Mouse (Mus musculus) hindbrain, embryonic 11.5 days (tissue): ENCODE measurements around the gene Klhl31. TPM values are rescaled to one million over a fixed set of nuclear protein-coding genes. Genes with fewer than 3 reads are reported as not detected.

ENCODE experiments used
- ATAC-seq: fragments of 200-750 bp; cut with Nextera tagmentation; 2 replicates; pipeline ENCODE4 v1.8.0; 2017; ENCODE audit warnings: mild to moderate bottlenecking, moderate TSS enrichment, moderate library complexity; ENCODE audit not compliant: low FRiP score
- DNase-seq: peaks from one replicate; pipeline ENCODE4 v3.0.0-alpha.2; 2015; ENCODE audit warnings: low spot score
- H3K27ac ChIP-seq: fragments of 300-500 bp; sonication (generic); 2 replicates; pipeline ENCODE4 v1.5.1; 2014; ENCODE audit warnings: mild to moderate bottlenecking, low read depth, low read length
- H3K27me3 ChIP-seq: fragments of 300-500 bp; sonication (generic); 2 replicates; pipeline ENCODE4 v1.6.1; 2014; ENCODE audit warnings: mild to moderate bottlenecking, low read length, moderate library complexity, mixed read lengths; ENCODE audit not compliant: control insufficient read depth, insufficient read depth
- H3K36me3 ChIP-seq: fragments of 300-500 bp; sonication (generic); 2 replicates; pipeline ENCODE4 v1.6.1; 2014; ENCODE audit warnings: mild to moderate bottlenecking, low read length, moderate library complexity, mixed read lengths; ENCODE audit not compliant: control insufficient read depth, insufficient read depth
- H3K4me1 ChIP-seq: fragments of 300-500 bp; sonication (generic); replicated peaks from 2 replicates; pipeline ENCODE4 v1.6.1; 2014; ENCODE audit warnings: low read length, mixed read lengths; ENCODE audit not compliant: control insufficient read depth, insufficient read depth
- H3K4me2 ChIP-seq: fragments of 300-500 bp; sonication (generic); replicated peaks from 2 replicates; pipeline ENCODE4 v1.6.1; 2014; ENCODE audit warnings: mild to moderate bottlenecking, low read depth, low read length
- H3K4me3 ChIP-seq: fragments of 300-500 bp; sonication (generic); 2 replicates; pipeline ENCODE4 v1.5.1; 2014; ENCODE audit warnings: low read depth, low read length
- H3K9ac ChIP-seq: fragments of 300-500 bp; sonication (generic); 2 replicates; pipeline ENCODE4 v1.6.1; 2014; ENCODE audit warnings: low read depth, low read length
- H3K9me3 ChIP-seq: fragments of 300-500 bp; sonication (generic); 2 replicates; pipeline ENCODE4 v1.6.1; 2016; ENCODE audit warnings: low read length; ENCODE audit not compliant: control insufficient read depth
- WGBS: fragments of 180-500 bp; shearing (Covaris S2); extraction: QIAGEN DNeasy Blood & Tissue Kit; methylation state at CpG from one replicate; pipeline ENCODE4 v1.1.7; 2014; 5-methylcytosine and 5-hydroxymethylcytosine counted together
- polyA plus RNA-seq: library from polyadenylated mRNA; unstranded; fragments of >200 nt; fragmentation: Nextera tagmentation; extraction: Ambion mirVana; gene quantifications from 2 replicates; pipeline ENCODE4 v1.2.1, GENCODE M21; 2014

Gene Klhl31
- polyA plus RNA-seq, 1 experiment from 2014 or later: 1.1 TPM

- no peak overlapping the region for H3K4me3 ChIP-seq
- no peaks in the 10 kb centered on the region for H3K9me3 ChIP-seq
- no peaks in the 10 kb centered on the region for H3K4me1 ChIP-seq
- H3K27ac ChIP-seq: no peak overlapping the region
- ATAC-seq (no peak), DNase-seq (no peak)
- WGBS: 87% methylated on average over 2 of the region's 2 CpGs
- H3K9ac ChIP-seq: no peak overlapping the region
- no peak overlapping the region for H3K4me2 ChIP-seq
- no peaks in the 10 kb centered on the region for H3K36me3 ChIP-seq
- no peaks in the 10 kb centered on the region for H3K27me3 ChIP-seq
These were observed 17.9 kb upstream of the Klhl31 start for GRCm38 (mm10) chr9:77618392-77618791.

DNA sequence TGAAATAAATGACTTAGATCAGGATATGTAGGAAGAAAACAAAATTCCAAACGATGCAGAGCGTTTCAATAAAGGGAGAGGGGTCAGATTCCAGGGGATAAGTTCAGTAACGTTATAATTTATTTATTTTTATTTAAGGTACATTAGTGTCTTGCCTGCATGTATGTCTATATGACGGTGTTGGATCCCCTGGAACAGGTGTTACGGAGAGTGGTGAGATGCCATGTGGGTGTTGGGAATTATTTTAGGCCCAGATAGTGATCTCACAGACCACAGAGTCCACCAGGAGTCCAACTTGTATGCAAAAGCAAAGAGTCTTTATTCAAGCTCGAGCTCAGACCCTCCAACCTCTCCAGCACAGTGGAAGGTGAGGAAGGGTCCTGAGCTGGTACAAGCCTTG lies 16.2 kb upstream of the Klhl31 start:
- no peaks in the 10 kb centered on the region for H3K27me3 ChIP-seq
- ATAC-seq (no peak), DNase-seq (no peak)
- H3K27ac ChIP-seq: no peak overlapping the region
- H3K4me3 ChIP-seq: no peak overlapping the region
- no peaks in the 10 kb centered on the region for H3K36me3 ChIP-seq
- WGBS: 89% methylated on average over 6 of the region's 6 CpGs
- H3K4me2 ChIP-seq: no peak overlapping the region
- H3K9ac ChIP-seq: no peak overlapping the region
- H3K4me1 ChIP-seq: no peaks in the 10 kb centered on the region
- no peaks in the 10 kb centered on the region for H3K9me3 ChIP-seq

- H3K27me3 ChIP-seq: no peaks in the 10 kb centered on the region
- WGBS: 56% methylated on average over 2 of the region's 2 CpGs
- no peak overlapping the region for H3K4me2 ChIP-seq
- H3K4me3 ChIP-seq: no peak overlapping the region
- DNase-seq (no peak), ATAC-seq (no peak)
- H3K9me3 ChIP-seq: no peaks in the 10 kb centered on the region
- H3K9ac ChIP-seq: no peak overlapping the region
- H3K27ac ChIP-seq: no peak overlapping the region
- H3K36me3 ChIP-seq: no peaks in the 10 kb centered on the region
- no peaks in the 10 kb centered on the region for H3K4me1 ChIP-seq
These were observed 15.8 kb upstream of the Klhl31 start for GRCm38 (mm10) chr9:77620482-77620881.

DNA sequence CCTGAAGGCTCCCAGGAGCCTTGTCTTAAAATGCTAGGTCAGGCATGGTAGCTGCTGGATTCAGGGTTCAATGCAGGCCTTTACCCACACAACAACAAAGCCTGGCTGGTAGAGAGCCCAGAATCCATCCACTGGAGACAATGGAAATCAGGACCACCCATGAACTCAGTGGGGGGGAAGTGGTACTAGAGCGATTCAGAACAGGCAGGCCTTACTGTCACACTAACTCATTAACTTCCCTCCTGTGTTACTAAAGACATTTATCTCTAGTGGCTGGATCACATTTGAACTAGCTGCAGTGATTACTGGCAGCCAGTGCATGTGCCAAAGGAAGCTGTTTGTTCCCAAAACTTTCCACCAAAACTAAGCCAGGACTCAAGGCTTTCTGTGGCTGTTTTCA lies 13.4 kb upstream of the Klhl31 start:
- no peak for ATAC-seq
- H3K4me3 ChIP-seq: no peak overlapping the region
- no peak for DNase-seq
- H3K4me1 ChIP-seq: no peaks in the 10 kb centered on the region
- 31% methylated on average over 1 of the region's 1 CpGs for WGBS
- no peaks in the 10 kb centered on the region for H3K9me3 ChIP-seq
- no peak overlapping the region for H3K9ac ChIP-seq
- no peak overlapping the region for H3K4me2 ChIP-seq
- H3K36me3 ChIP-seq: no peaks in the 10 kb centered on the region
- H3K27me3 ChIP-seq: no peaks in the 10 kb centered on the region
- no peak overlapping the region for H3K27ac ChIP-seq

DNA sequence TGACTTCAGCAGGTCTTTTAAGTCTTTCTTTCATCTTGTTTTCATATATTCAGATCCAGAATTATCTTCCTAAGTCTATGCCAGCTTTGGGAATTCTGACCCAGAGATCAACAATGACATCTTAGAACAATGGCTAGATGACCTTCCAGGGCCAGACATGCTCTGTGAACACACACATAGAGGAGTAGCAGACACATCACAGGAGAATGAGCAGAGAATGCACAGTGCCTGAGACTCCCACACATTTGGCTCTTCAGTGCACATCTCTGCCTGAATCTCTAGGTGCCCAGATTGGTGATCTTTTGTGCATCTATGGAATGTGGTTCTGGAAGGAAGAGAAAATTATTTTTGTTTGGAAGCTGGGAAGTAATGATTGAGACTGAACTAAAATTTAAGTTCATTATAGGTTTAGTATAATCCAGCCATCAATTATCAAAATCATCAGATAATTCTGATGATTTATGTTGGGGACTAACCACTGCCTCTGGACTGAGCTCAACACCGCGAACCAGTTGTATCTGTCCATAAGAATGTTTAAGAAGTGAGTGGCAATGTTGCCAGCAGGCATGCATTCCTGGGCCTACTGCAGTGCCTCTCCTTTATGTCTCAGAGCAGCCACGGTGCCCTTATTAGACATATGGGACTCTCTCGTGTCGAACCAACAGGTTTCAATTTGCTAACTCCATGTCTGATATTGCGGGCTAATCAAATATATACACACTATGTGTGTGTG lies 12.8 kb upstream of the Klhl31 start:
- H3K4me2 ChIP-seq: no peak overlapping the region
- no peak overlapping the region for H3K4me3 ChIP-seq
- H3K27me3 ChIP-seq: no peaks in the 10 kb centered on the region
- H3K36me3 ChIP-seq: no peaks in the 10 kb centered on the region
- no peaks in the 10 kb centered on the region for H3K9me3 ChIP-seq
- no peak overlapping the region for H3K27ac ChIP-seq
- ATAC-seq (no peak), DNase-seq (no peak)
- H3K4me1 ChIP-seq: no peaks in the 10 kb centered on the region
- WGBS: 87% methylated on average over 6 of the region's 6 CpGs
- H3K9ac ChIP-seq: no peak overlapping the region

GRCm38 (mm10) chr9:77624171-77624570 lies 12.1 kb upstream of the Klhl31 start:
- no peak overlapping the region for H3K4me3 ChIP-seq
- no peak for DNase-seq
- H3K4me1 ChIP-seq: no peaks in the 10 kb centered on the region
- 94% methylated on average over 5 of the region's 5 CpGs for WGBS
- no peak for ATAC-seq
- H3K27me3 ChIP-seq: no peaks in the 10 kb centered on the region
- no peak overlapping the region for H3K4me2 ChIP-seq
- H3K36me3 ChIP-seq: no peaks in the 10 kb centered on the region
- H3K27ac ChIP-seq: no peak overlapping the region
- no peak overlapping the region for H3K9ac ChIP-seq
- H3K9me3 ChIP-seq: no peaks in the 10 kb centered on the region

GRCm38 (mm10) chr9:77628676-77629075 lies 7.6 kb upstream of the Klhl31 start:
- H3K27me3 ChIP-seq: no peaks in the 10 kb centered on the region
- no peak overlapping the region for H3K4me2 ChIP-seq
- H3K9me3 ChIP-seq: no peaks in the 10 kb centered on the region
- WGBS: 92% methylated on average over 10 of the region's 10 CpGs
- H3K27ac ChIP-seq: no peak overlapping the region
- H3K4me3 ChIP-seq: no peak overlapping the region
- no peak for ATAC-seq
- DNase-seq: no peak
- H3K36me3 ChIP-seq: no peaks in the 10 kb centered on the region
- no peaks in the 10 kb centered on the region for H3K4me1 ChIP-seq
- H3K9ac ChIP-seq: no peak overlapping the region

DNA sequence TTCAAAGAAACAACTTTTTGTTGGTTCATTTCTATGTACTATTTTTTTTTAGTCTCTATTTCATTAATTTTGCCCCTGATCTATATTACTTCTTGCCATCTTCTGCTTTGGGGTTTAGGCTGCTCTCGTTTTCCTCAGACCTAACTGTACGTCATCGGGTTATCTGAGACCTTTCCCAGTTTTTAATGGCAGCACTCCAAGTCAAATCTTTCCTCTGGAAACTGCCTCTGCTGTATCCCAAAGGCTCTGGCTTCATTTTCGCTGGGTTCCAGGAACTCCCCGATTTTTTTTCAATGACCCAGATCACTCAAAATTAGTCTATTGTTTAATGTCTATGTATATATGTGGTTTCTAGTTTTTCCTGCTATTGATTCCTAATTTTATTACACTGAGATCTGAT lies 6.6 kb upstream of the Klhl31 start:
- 84% methylated on average over 5 of the region's 5 CpGs for WGBS
- no peaks in the 10 kb centered on the region for H3K27me3 ChIP-seq
- ATAC-seq (no peak), DNase-seq (no peak)
- H3K9ac ChIP-seq: no peak overlapping the region
- no peak overlapping the region for H3K4me3 ChIP-seq
- H3K36me3 ChIP-seq: no peaks in the 10 kb centered on the region
- H3K9me3 ChIP-seq: no peaks in the 10 kb centered on the region
- no peak overlapping the region for H3K27ac ChIP-seq
- H3K4me1 ChIP-seq: no peaks in the 10 kb centered on the region
- H3K4me2 ChIP-seq: no peak overlapping the region

DNA sequence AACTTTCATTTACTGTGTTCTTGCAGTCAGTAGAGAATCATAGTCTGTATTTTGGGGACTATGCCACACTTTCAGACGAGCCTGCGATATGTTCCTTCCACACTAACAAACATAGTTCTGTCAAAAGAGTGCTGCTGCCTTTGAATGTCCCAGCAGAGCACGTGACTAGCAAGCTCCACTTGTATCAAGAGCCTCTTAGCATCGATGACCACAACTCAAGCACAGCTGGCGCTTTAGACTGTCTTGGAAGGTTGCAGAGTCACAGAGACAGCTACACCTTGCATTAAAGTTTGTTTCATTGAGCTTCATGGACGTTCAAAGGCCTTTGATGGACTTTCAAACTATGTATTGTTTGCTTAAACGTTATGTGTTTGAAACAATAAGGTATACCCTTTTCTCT lies 5.5 kb upstream of the Klhl31 start:
- 82% methylated on average over 7 of the region's 7 CpGs for WGBS
- Histone ChIP-seq H3K9ac (no peak overlapping the region), H3K4me1 (no peaks in the 10 kb centered on the region), H3K4me3 (no peak overlapping the region), H3K9me3 (no peaks in the 10 kb centered on the region), H3K36me3 (no peaks in the 10 kb centered on the region), H3K27me3 (no peaks in the 10 kb centered on the region), H3K27ac (no peak overlapping the region), H3K4me2 (no peak overlapping the region)
- ATAC-seq: no peak
- DNase-seq: no peak
